Mouse (Mus musculus): ENCODE results near the gene Pde4dip.

DNA sequence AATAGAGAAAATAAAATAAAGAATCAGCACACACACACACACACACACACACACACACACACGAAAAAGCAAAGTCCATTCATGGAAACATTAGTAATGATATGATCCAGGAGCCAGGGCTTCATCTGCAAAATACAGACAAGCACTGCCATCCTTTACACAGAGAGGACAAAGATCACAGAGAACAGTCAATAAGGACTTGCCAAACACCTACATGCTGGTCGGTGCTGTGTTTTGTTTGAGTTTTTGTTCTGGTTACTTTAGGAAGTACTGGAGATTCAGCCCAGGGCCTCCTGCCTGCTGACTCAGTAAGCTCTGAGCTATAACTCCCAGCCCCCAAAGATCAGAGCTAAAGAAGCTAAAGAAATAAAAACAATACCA, 43.7 kb downstream of the Pde4dip start:
- no peak for TF ChIP-seq POLR2A (IDR thresholded peaks at IDR 0.05; ENCODE audit: insufficient read depth, low read depth, low read length)
- no peak for TF ChIP-seq CTCF (IDR thresholded peaks at IDR 0.05)
